Mouse (Mus musculus) spleen, postnatal 14 days (tissue): ENCODE measurements around the gene Afap1.
A peak's percentile ranks its signal among the peaks of the same experiment; 100 is the strongest.

Source experiments
- DNase-seq, 2 experiments: peaks; one replicate each; pipeline ENCODE4 v3.0.0; 2021 to 2022; ENCODE audit warnings: low spot score in 2 of 2

The Afap1 gene

GRCm38 (mm10) chr5:35931296-35931695 is 38.2 kb downstream of the Afap1 start:
- DNase-seq: no peak

- DNase-seq: no peak
Observed at GRCm38 (mm10) chr5:35933059-35933458, 39.9 kb downstream of the Afap1 start.

GRCm38 (mm10) chr5:35935939-35936338 is 42.8 kb downstream of the Afap1 start:
- no peak for DNase-seq

- DNase-seq: no peak
Observed at GRCm38 (mm10) chr5:35938249-35939223, 45.4 kb downstream of the Afap1 start.

GRCm38 (mm10) chr5:35939958-35940357 is 46.8 kb downstream of the Afap1 start:
- DNase-seq: no peak

GRCm38 (mm10) chr5:35943541-35943940 is 50.4 kb downstream of the Afap1 start:
- no peak for DNase-seq

- no peak for DNase-seq
Observed at GRCm38 (mm10) chr5:35946841-35947240, 53.7 kb downstream of the Afap1 start.

- DNase-seq: no peak
Observed at GRCm38 (mm10) chr5:35947427-35947826, 54.3 kb downstream of the Afap1 start.

GRCm38 (mm10) chr5:35948225-35948975 is 55.3 kb downstream of the Afap1 start:
- no peak for DNase-seq

- no peak for DNase-seq
Observed at GRCm38 (mm10) chr5:35949061-35949460, 55.9 kb downstream of the Afap1 start.

- DNase-seq: no peak
Observed at GRCm38 (mm10) chr5:35950504-35950903, 57.4 kb downstream of the Afap1 start.

- DNase-seq: no peak
Observed at GRCm38 (mm10) chr5:35954055-35954718, 61.1 kb downstream of the Afap1 start.

GRCm38 (mm10) chr5:35956268-35956667 is 63.1 kb downstream of the Afap1 start:
- DNase-seq: no peak

- DNase-seq: no peak
Observed at GRCm38 (mm10) chr5:35958681-35959080, 65.6 kb downstream of the Afap1 start.

- DNase-seq: no peak
Observed at GRCm38 (mm10) chr5:35960168-35960567, 67.0 kb downstream of the Afap1 start.

- DNase-seq: no peak
Observed at GRCm38 (mm10) chr5:35961271-35961670, 68.2 kb downstream of the Afap1 start.

- DNase-seq: no peak
Observed at GRCm38 (mm10) chr5:35963635-35964034, 70.5 kb downstream of the Afap1 start.

GRCm38 (mm10) chr5:35965036-35965435 is 71.9 kb downstream of the Afap1 start:
- no peak for DNase-seq

- no peak for DNase-seq
Observed at GRCm38 (mm10) chr5:35969857-35970256, 76.7 kb downstream of the Afap1 start.

- DNase-seq: no peak
Observed at GRCm38 (mm10) chr5:35970380-35971105, 77.4 kb downstream of the Afap1 start.

GRCm38 (mm10) chr5:35971841-35972578 is 78.9 kb downstream of the Afap1 start:
- peak; percentile 26 to 54 for DNase-seq
